Mouse (Mus musculus): Measurements from ENCODE around the gene Thap12. TPM values are rescaled to one million over a fixed set of nuclear protein-coding genes. Genes with fewer than 3 reads are reported as not detected.

Thap12 gene
- total and polyA plus RNA-seq, 3 experiments: 28.3 to 79.1 (median 58.2) TPM

GRCm38 (mm10) chr7:98734876-98735275, 32.0 kb downstream of the Thap12 start:
- DNase-seq (ENCODE audit: low spot score) (no peak), ATAC-seq (ENCODE audit: extremely low read depth, insufficient number of reproducible peaks, low FRiP score, poor library complexity, severe bottlenecking) (no peak)
- no peaks in the 10 kb centered on the region for H3K36me3 ChIP-seq (replicated peaks)
- H3K27me3 ChIP-seq (ENCODE audit: insufficient read depth, low read length): peaks cover 34% of the 10 kb centered on the region
- H3K4me1 ChIP-seq (ENCODE audit: insufficient read depth, low read depth, low read length): peaks cover 3% of the 10 kb centered on the region; the same call in 1 of the 2 replicates
- no peak overlapping the region for H3K4me3 ChIP-seq (ENCODE audit: low read depth, low read length)
- no peaks in the 10 kb centered on the region for H3K9me3 ChIP-seq (replicated peaks)
- TF ChIP-seq GATA1 (IDR thresholded peaks at IDR 0.05; ENCODE audit: borderline replicate concordance, low read length) (no peak), GATA2 (IDR thresholded peaks at IDR 0.05; ENCODE audit: borderline replicate concordance, low read depth, low read length) (no peak), POLR2AphosphoS5 (IDR thresholded peaks at IDR 0.05; ENCODE audit: insufficient replicate concordance, low read depth, low read length) (no peak), TAL1 (conservative IDR thresholded peaks at IDR 0.05; ENCODE audit: low read depth, low read length) (no peak), CTCF (IDR thresholded peaks at IDR 0.05; ENCODE audit: low read depth, low read length) (no peak)

- ATAC-seq (ENCODE audit: extremely low read depth, insufficient number of reproducible peaks, low FRiP score, poor library complexity, severe bottlenecking): no peak
- peaks cover 25% of the 10 kb centered on the region for H3K27me3 ChIP-seq (ENCODE audit: insufficient read depth, low read length)
- no peaks in the 10 kb centered on the region for H3K9me3 ChIP-seq (replicated peaks)
- no peaks in the 10 kb centered on the region for H3K36me3 ChIP-seq (replicated peaks)
- no peak for TF ChIP-seq POLR2AphosphoS5 (IDR thresholded peaks at IDR 0.05; ENCODE audit: insufficient replicate concordance, low read depth, low read length)
- TF ChIP-seq CTCF (IDR thresholded peaks at IDR 0.05; ENCODE audit: low read depth, low read length): no peak
- no peak for TF ChIP-seq GATA1 (IDR thresholded peaks at IDR 0.05; ENCODE audit: borderline replicate concordance, low read length)
- no peak for TF ChIP-seq TAL1 (conservative IDR thresholded peaks at IDR 0.05; ENCODE audit: low read depth, low read length)
- TF ChIP-seq GATA2 (IDR thresholded peaks at IDR 0.05; ENCODE audit: borderline replicate concordance, low read depth, low read length): no peak
- no peak for DNase-seq (ENCODE audit: low spot score)
- H3K4me3 ChIP-seq (ENCODE audit: low read depth, low read length): no peak overlapping the region
- H3K4me1 ChIP-seq (ENCODE audit: insufficient read depth, low read depth, low read length): no peaks in the 10 kb centered on the region
Observed at GRCm38 (mm10) chr7:98736780-98737550, 34.1 kb downstream of the Thap12 start.

DNA sequence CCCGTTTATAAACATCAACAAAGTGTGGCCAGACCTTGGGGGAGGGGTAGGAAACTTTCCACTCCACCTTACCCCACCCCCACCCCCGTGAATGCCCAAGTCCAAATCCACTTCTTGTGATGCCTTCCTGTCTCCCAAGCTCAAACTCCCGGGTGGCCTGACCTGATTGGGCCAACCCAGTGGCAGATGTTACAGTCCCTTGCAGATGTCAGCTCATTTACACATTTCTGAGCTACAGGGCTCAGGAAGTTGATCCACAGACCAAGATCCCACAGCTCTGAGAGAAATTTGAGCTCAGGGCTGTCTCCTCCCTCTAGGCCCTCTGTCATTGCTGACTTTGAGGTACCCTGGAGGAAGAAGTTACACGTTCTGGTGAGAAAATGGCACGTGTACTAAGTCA, 37.5 kb downstream of the Thap12 start:
- peaks cover 17% of the 10 kb centered on the region for H3K27me3 ChIP-seq (ENCODE audit: insufficient read depth, low read length)

DNA sequence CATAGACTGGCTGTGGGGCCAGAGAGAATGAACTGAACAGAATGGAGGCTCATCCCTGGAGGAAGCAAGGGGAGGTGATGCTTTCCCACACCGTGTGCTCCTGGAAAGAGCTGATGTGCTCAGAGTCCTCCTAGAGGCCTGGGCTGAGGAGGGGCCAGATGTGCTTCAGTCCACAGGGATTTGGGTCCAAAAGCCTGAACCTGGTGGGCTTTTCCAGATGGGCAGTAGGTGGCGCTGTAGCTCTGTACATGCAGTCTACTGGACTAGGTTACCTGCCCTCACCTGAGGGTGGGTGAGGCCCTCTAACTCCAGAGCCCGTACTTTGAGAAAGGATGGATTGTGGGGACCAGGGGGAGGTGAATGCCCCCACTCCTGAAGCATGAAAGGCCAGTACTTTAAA, 40.4 kb downstream of the Thap12 start:
- ATAC-seq (ENCODE audit: extremely low read depth, insufficient number of reproducible peaks, low FRiP score, poor library complexity, severe bottlenecking): no peak

More for the DNA sequence above, 37.5 kb downstream of the Thap12 start:
- TF ChIP-seq POLR2AphosphoS5 (IDR thresholded peaks at IDR 0.05; ENCODE audit: insufficient replicate concordance, low read depth, low read length): no peak
- no peak for TF ChIP-seq CTCF (IDR thresholded peaks at IDR 0.05; ENCODE audit: low read depth, low read length)
- TF ChIP-seq GATA2 (IDR thresholded peaks at IDR 0.05; ENCODE audit: borderline replicate concordance, low read depth, low read length): no peak
- no peak for TF ChIP-seq TAL1 (conservative IDR thresholded peaks at IDR 0.05; ENCODE audit: low read depth, low read length)
- TF ChIP-seq GATA1 (IDR thresholded peaks at IDR 0.05; ENCODE audit: borderline replicate concordance, low read length): no peak
- ATAC-seq (ENCODE audit: extremely low read depth, insufficient number of reproducible peaks, low FRiP score, poor library complexity, severe bottlenecking): no peak
- Histone ChIP-seq H3K36me3 (replicated peaks) (no peaks in the 10 kb centered on the region), H3K4me3 (ENCODE audit: low read depth, low read length) (no peak overlapping the region), H3K9me3 (replicated peaks) (no peaks in the 10 kb centered on the region), H3K4me1 (ENCODE audit: insufficient read depth, low read depth, low read length) (no peaks in the 10 kb centered on the region)
- no peak for DNase-seq (ENCODE audit: low spot score)

GRCm38 (mm10) chr7:98750404-98750803, 47.5 kb downstream of the Thap12 start:
- Histone ChIP-seq H3K4me1 (ENCODE audit: insufficient read depth, low read depth, low read length) (0 out of 2 replicates have a peak, but pooled peaks cover 4% of the 10 kb centered on the region), H3K36me3 (replicated peaks) (no peaks in the 10 kb centered on the region), H3K4me3 (ENCODE audit: low read depth, low read length) (no peak overlapping the region), H3K9me3 (replicated peaks) (no peaks in the 10 kb centered on the region), H3K27me3 (ENCODE audit: insufficient read depth, low read length) (peaks cover 8% of the 10 kb centered on the region; the same call in 1 of the 2 replicates)
- ATAC-seq (ENCODE audit: extremely low read depth, insufficient number of reproducible peaks, low FRiP score, poor library complexity, severe bottlenecking): no peak
- TF ChIP-seq GATA2 (IDR thresholded peaks at IDR 0.05; ENCODE audit: borderline replicate concordance, low read depth, low read length): no peak
- TF ChIP-seq POLR2AphosphoS5 (IDR thresholded peaks at IDR 0.05; ENCODE audit: insufficient replicate concordance, low read depth, low read length): no peak
- TF ChIP-seq GATA1 (IDR thresholded peaks at IDR 0.05; ENCODE audit: borderline replicate concordance, low read length): no peak
- no peak for TF ChIP-seq CTCF (IDR thresholded peaks at IDR 0.05; ENCODE audit: low read depth, low read length)
- TF ChIP-seq TAL1 (conservative IDR thresholded peaks at IDR 0.05; ENCODE audit: low read depth, low read length): no peak
- DNase-seq (ENCODE audit: low spot score): no peak

More for the DNA sequence above, 40.4 kb downstream of the Thap12 start:
- peak; percentile 24 for DNase-seq (ENCODE audit: low spot score)
- H3K27me3 ChIP-seq (ENCODE audit: insufficient read depth, low read length): peaks cover 5% of the 10 kb centered on the region
- TF ChIP-seq TAL1 (conservative IDR thresholded peaks at IDR 0.05; ENCODE audit: low read depth, low read length): no peak
- peak; percentile 74 for TF ChIP-seq CTCF (IDR thresholded peaks at IDR 0.05; ENCODE audit: low read depth, low read length)
- no peaks in the 10 kb centered on the region for H3K9me3 ChIP-seq (replicated peaks)
- H3K36me3 ChIP-seq (replicated peaks): no peaks in the 10 kb centered on the region
- H3K4me1 ChIP-seq (ENCODE audit: insufficient read depth, low read depth, low read length): no peaks in the 10 kb centered on the region
- no peak overlapping the region for H3K4me3 ChIP-seq (ENCODE audit: low read depth, low read length)

- Histone ChIP-seq H3K27me3 (ENCODE audit: insufficient read depth, low read length) (peaks cover 8% of the 10 kb centered on the region; the same call in 1 of the 2 replicates), H3K36me3 (replicated peaks) (no peaks in the 10 kb centered on the region), H3K9me3 (replicated peaks) (no peaks in the 10 kb centered on the region), H3K4me3 (ENCODE audit: low read depth, low read length) (no peak overlapping the region), H3K4me1 (ENCODE audit: insufficient read depth, low read depth, low read length) (0 out of 2 replicates have a peak, but pooled peaks cover 4% of the 10 kb centered on the region)
- DNase-seq (ENCODE audit: low spot score) (no peak), ATAC-seq (ENCODE audit: extremely low read depth, insufficient number of reproducible peaks, low FRiP score, poor library complexity, severe bottlenecking) (no peak)
- TF ChIP-seq CTCF (IDR thresholded peaks at IDR 0.05; ENCODE audit: low read depth, low read length) (no peak), POLR2AphosphoS5 (IDR thresholded peaks at IDR 0.05; ENCODE audit: insufficient replicate concordance, low read depth, low read length) (no peak), GATA2 (IDR thresholded peaks at IDR 0.05; ENCODE audit: borderline replicate concordance, low read depth, low read length) (no peak), TAL1 (conservative IDR thresholded peaks at IDR 0.05; ENCODE audit: low read depth, low read length) (no peak), GATA1 (IDR thresholded peaks at IDR 0.05; ENCODE audit: borderline replicate concordance, low read length) (no peak)
Observed at GRCm38 (mm10) chr7:98752680-98753079, 49.8 kb downstream of the Thap12 start.
